Comparison of ENCODE assay signal across 8 mouse cellular contexts in genomic region chr11:29808173-29808980, GRCm38 (mm10). TPM values are rescaled to one million over a fixed set of nuclear protein-coding genes. Genes with fewer than 3 reads are reported as not detected.
DNase-seq lines count a peak whose midpoint lies in the region; ATAC-seq and TF ChIP-seq lines count a peak whose summit lies in the region.

No protein-coding gene starts in this region.

- TF ChIP-seq POLR2A in lung, adult 2 months (IDR thresholded peaks at IDR 0.05; ENCODE audit: borderline replicate concordance, extremely low read depth, low read depth, low read length) = no peak
- TF ChIP-seq POLR2A in limb, embryonic 14.5 days (IDR thresholded peaks at IDR 0.05; ENCODE audit: borderline replicate concordance, extremely low read depth, insufficient read depth, insufficient read length) = no peak
- no peak for TF ChIP-seq POLR2A in myocyte (IDR thresholded peaks at IDR 0.05; ENCODE audit: insufficient read length, low read depth)

- no peaks in the 10 kb centered on the region for H3K9me3 ChIP-seq in limb, embryonic 14.5 days (ENCODE audit: control insufficient read depth, low read length)
- no peaks in the 10 kb centered on the region for H3K9me3 ChIP-seq in midbrain, embryonic 10.5 days (replicated peaks)

- H3K9ac ChIP-seq in limb, embryonic 14.5 days (ENCODE audit: low read depth, low read length, severe bottlenecking) = no peak overlapping the region

- no peaks in the 10 kb centered on the region for H3K27me3 ChIP-seq in limb, embryonic 14.5 days (ENCODE audit: control insufficient read depth, insufficient read depth, low read length)
- no peaks in the 10 kb centered on the region for H3K27me3 ChIP-seq in myocyte (ENCODE audit: control insufficient read depth, insufficient read depth, insufficient read length)
- H3K27me3 ChIP-seq in midbrain, embryonic 10.5 days (ENCODE audit: low read depth, poor library complexity, severe bottlenecking) = no peaks in the 10 kb centered on the region

- no peaks in the 10 kb centered on the region for H3K4me1 ChIP-seq in lung, adult 2 months (ENCODE audit: control insufficient read depth, insufficient read depth, low read length)
- no peaks in the 10 kb centered on the region for H3K4me1 ChIP-seq in limb, embryonic 14.5 days (ENCODE audit: control insufficient read depth, insufficient read depth, low read length)
- no peaks in the 10 kb centered on the region for H3K4me1 ChIP-seq in midbrain, embryonic 10.5 days

- peak; percentile 55 to 56 for DNase-seq in lung, adult 18-20 months
- DNase-seq in lung, adult 2 months = no peak
- DNase-seq in cerebellum, adult 11-12 months = peak; percentile 62
- DNase-seq in heart, adult 18-20 months = peak; percentile 53 to 75
- peak; percentile 48 for DNase-seq in limb, embryonic 14.5 days (ENCODE audit: low spot score)
- no peak for DNase-seq in spleen, postnatal 10 days (ENCODE audit: low spot score in 2 of 2)
- no peak for DNase-seq in midbrain, embryonic 10.5 days (ENCODE audit: low spot score)

- WGBS in lung, adult 2 months = 37% methylated on average over 9 of the region's 9 CpGs
- 35% methylated on average over 9 of the region's 9 CpGs for WGBS in limb, embryonic 14.5 days
- 87% methylated on average over 9 of the region's 9 CpGs for WGBS in midbrain, embryonic 10.5 days

- no peaks in the 10 kb centered on the region for H3K79me2 ChIP-seq in myocyte (ENCODE audit: control insufficient read depth, insufficient read depth)

- no peaks in the 10 kb centered on the region for H3K36me3 ChIP-seq in limb, embryonic 14.5 days (ENCODE audit: control insufficient read depth, insufficient read depth, low read length)
- H3K36me3 ChIP-seq in myocyte (ENCODE audit: control insufficient read depth, insufficient read depth) = no peaks in the 10 kb centered on the region
- H3K36me3 ChIP-seq in midbrain, embryonic 10.5 days = no peaks in the 10 kb centered on the region

- H3ac ChIP-seq in myocyte (ENCODE audit: control insufficient read depth, insufficient read length) = no peak overlapping the region

- no peak overlapping the region for H3K27ac ChIP-seq in limb, embryonic 14.5 days (replicated peaks; ENCODE audit: low read depth, low read length)
- H3K27ac ChIP-seq in midbrain, embryonic 10.5 days (replicated peaks) = no peak overlapping the region

- H3K4me3 ChIP-seq in lung, adult 2 months (replicated peaks; ENCODE audit: extremely low read depth, low read depth, low read length) = no peak overlapping the region
- H3K4me3 ChIP-seq in limb, embryonic 14.5 days (replicated peaks; ENCODE audit: low read length) = no peak overlapping the region
- no peak overlapping the region for H3K4me3 ChIP-seq in myocyte
- H3K4me3 ChIP-seq in midbrain, embryonic 10.5 days = no peak overlapping the region

- peak; percentile 85 for ATAC-seq in limb, embryonic 14.5 days (ENCODE audit: low FRiP score, low read depth)

- no peak for TF ChIP-seq CTCF in lung, adult 2 months (IDR thresholded peaks at IDR 0.05; ENCODE audit: insufficient read depth, low read length)

- no peak overlapping the region for H3K4me2 ChIP-seq in limb, embryonic 14.5 days (replicated peaks; ENCODE audit: low read depth, low read length, severe bottlenecking)
- peak overlapping the region; percentile 58 for H3K4me2 ChIP-seq in myocyte (ENCODE audit: low read depth)

TF ChIP-seq in myocyte, 11 proteins besides CTCF, POLR2A, EP300 and RAD21:
- peak; percentile 92 to 95 (median 94) for TF ChIP-seq MYOD1 (IDR thresholded peaks at IDR 0.05; ENCODE audit: control insufficient read depth in 1 of 3, insufficient read length in 2 of 3, low read depth in 2 of 3)
- peak; percentile 62 for TF ChIP-seq TCF3 (IDR thresholded peaks at IDR 0.05; ENCODE audit: insufficient read length, low read depth)
- TF ChIP-seq CEBPB (IDR thresholded peaks at IDR 0.05; ENCODE audit: insufficient read depth, poor library complexity, severe bottlenecking) = peak; percentile 34; the same call in 1 of the 2 replicates
- peak in 2 of 3 experiments; percentile 62 to 98 for TF ChIP-seq MYOG (IDR thresholded peaks at IDR 0.05; ENCODE audit: control insufficient read depth in 1 of 3, insufficient read depth in 1 of 3, insufficient read length in 2 of 3, low read depth in 2 of 3)
- TF ChIP-seq E2F4 (IDR thresholded peaks at IDR 0.05; ENCODE audit: insufficient read depth) = no peak
- peak; percentile 95 for TF ChIP-seq TCF12 (IDR thresholded peaks at IDR 0.05; ENCODE audit: insufficient read depth, poor library complexity, severe bottlenecking)
- no peak for TF ChIP-seq USF1 (IDR thresholded peaks at IDR 0.05; ENCODE audit: low read depth)
- no peak for TF ChIP-seq SRF (IDR thresholded peaks at IDR 0.05; ENCODE audit: control insufficient read depth, insufficient read length, low read depth)
- TF ChIP-seq MAX (IDR thresholded peaks at IDR 0.05; ENCODE audit: low read depth) = no peak
- TF ChIP-seq POLR2AphosphoS2 (IDR thresholded peaks at IDR 0.05; ENCODE audit: insufficient read length, low read depth) = no peak
- TF ChIP-seq REST (IDR thresholded peaks at IDR 0.05; ENCODE audit: insufficient read depth, insufficient read length) = no peak

RNA-seq across cellular contexts. Expression of gene 4931440F15Rik, which starts 17.1 kb away (rescaled TPM):
- polyA plus RNA-seq in lung, adult 2 months (2012; rRNA removed) = 0.20 and 0.23 TPM in 2 replicates
- 1 to 10 TPM; 1.5 to 1.9 TPM for total RNA-seq in heart, adult 18-20 months (2021)
- polyA plus RNA-seq in limb, embryonic 14.5 days (2012; rRNA removed) = 0.09 and 0.13 TPM in 2 replicates
- polyA plus RNA-seq in limb, embryonic 14.5 days (2014; fragmentation: Nextera tagmentation; extraction: Ambion mirVana) = 0.22 and 0.28 TPM in 2 replicates
- 0.04 TPM for polyA plus RNA-seq in myocyte (2012; fragmentation: generic; extraction: Trizol)
- 0.09 and 0.12 TPM in 2 replicates for polyA plus RNA-seq in midbrain, embryonic 10.5 days (2016; fragmentation: Nextera tagmentation; extraction: Ambion mirVana)

Comparison
In these comparisons a context has a peak if more than half of its experiments do, and no peak if none do; other contexts are left out.
1. DNase-seq: peak in lung, adult 18-20 months (2 of 2), cerebellum, adult 11-12 months (single experiment), heart, adult 18-20 months (2 of 2) and limb, embryonic 14.5 days (single experiment); none in lung, adult 2 months (single experiment), spleen, postnatal 10 days (0 of 2) and midbrain, embryonic 10.5 days (single experiment).